Comparison of ENCODE assay signal across 8 mouse cellular contexts in genomic region chr1:69685890-69686490, GRCm38 (mm10). TPM values are rescaled to one million over a fixed set of nuclear protein-coding genes. Genes with fewer than 3 reads are reported as not detected.
DNase-seq lines count a peak whose midpoint lies in the region; ATAC-seq and TF ChIP-seq lines count a peak whose summit lies in the region.

No protein-coding gene starts in this region.

- TF ChIP-seq CTCF in thymus, adult 2 months (IDR thresholded peaks at IDR 0.05; ENCODE audit: borderline replicate concordance, control insufficient read depth, extremely low read depth, insufficient read depth, low read length, poor library complexity) = no peak
- no peak for TF ChIP-seq CTCF in kidney, postnatal 0 days (IDR thresholded peaks at IDR 0.05; ENCODE audit: low read depth)

- no peak for ATAC-seq in kidney, postnatal 0 days (replicated peaks; ENCODE audit: low FRiP score, low read depth)
- no peak for ATAC-seq in neural tube, embryonic 15.5 days (ENCODE audit: low FRiP score)

- intact Hi-C loops in left cerebral cortex, postnatal 10 days (cut with DNase I) = loop anchor here (5.0 kb wide), 2 partner anchors 354 to 444 kb away; no protein-coding TSS in a partner anchor

- no peaks in the 10 kb centered on the region for H3K36me3 ChIP-seq in thymus, adult 2 months (ENCODE audit: control insufficient read depth, insufficient read depth, low read length)
- H3K36me3 ChIP-seq in kidney, postnatal 0 days (ENCODE audit: insufficient read depth, low read length) = no peaks in the 10 kb centered on the region
- no peaks in the 10 kb centered on the region for H3K36me3 ChIP-seq in neural tube, embryonic 15.5 days

- TF ChIP-seq POLR2A in thymus, adult 2 months (IDR thresholded peaks at IDR 0.05; ENCODE audit: control insufficient read depth, extremely low read depth, insufficient read depth, low read length, poor library complexity) = no peak

- under 1% methylated on average over 15 of the region's 15 CpGs for WGBS in thymus, adult 2 months
- WGBS in kidney, postnatal 0 days = under 1% methylated on average over 12 of the region's 15 CpGs
- under 1% methylated on average over 13 of the region's 15 CpGs for WGBS in neural tube, embryonic 15.5 days

- H3K4me3 ChIP-seq in thymus, adult 2 months (ENCODE audit: control insufficient read depth, insufficient read depth, low read length) = peak overlapping the region; percentile 47
- H3K4me3 ChIP-seq in kidney, postnatal 0 days (replicated peaks; ENCODE audit: low read depth, low read length) = peak overlapping the region; percentile 66
- H3K4me3 ChIP-seq in neural tube, embryonic 15.5 days (replicated peaks) = peak overlapping the region; percentile 83

- no peaks in the 10 kb centered on the region for H3K27me3 ChIP-seq in thymus, adult 2 months (ENCODE audit: control insufficient read depth, insufficient read depth, low read length)
- no peaks in the 10 kb centered on the region for H3K27me3 ChIP-seq in kidney, postnatal 0 days (ENCODE audit: insufficient read depth, low read length)
- H3K27me3 ChIP-seq in neural tube, embryonic 15.5 days (replicated peaks) = no peaks in the 10 kb centered on the region

- H3K9ac ChIP-seq in kidney, postnatal 0 days (ENCODE audit: low read depth, low read length) = peak overlapping the region; percentile 47; the same call in 1 of the 2 replicates
- H3K9ac ChIP-seq in neural tube, embryonic 15.5 days (replicated peaks) = peak overlapping the region; percentile 67

- peak; percentile 11 for DNase-seq in adrenal gland, postnatal 14 days
- DNase-seq in adrenal gland, adult 18-20 months (ENCODE audit: low spot score in 2 of 2) = no peak
- no peak for DNase-seq in thymus, adult 2 months
- no peak for DNase-seq in thymus, postnatal 10 days (ENCODE audit: low spot score in 2 of 2)
- peak; percentile 38 for DNase-seq in kidney, postnatal 0 days (ENCODE audit: low spot score)
- no peak for DNase-seq in left cerebral cortex, postnatal 10 days (ENCODE audit: extremely low spot score in 1 of 2, low spot score in 2 of 2)
- DNase-seq in layer of hippocampus, adult 8-10 months (ENCODE audit: low spot score in 2 of 2) = no peak

- H3K4me1 ChIP-seq in thymus, adult 2 months (replicated peaks; ENCODE audit: control insufficient read depth, insufficient read depth, low read length) = 0 out of 2 replicates have a peak, but pooled peaks cover 2% of the 10 kb centered on the region
- H3K4me1 ChIP-seq in kidney, postnatal 0 days (replicated peaks; ENCODE audit: insufficient read depth, low read length) = 0 out of 2 replicates have a peak, but pooled peaks cover 2% of the 10 kb centered on the region
- H3K4me1 ChIP-seq in neural tube, embryonic 15.5 days = peaks cover 32% of the 10 kb centered on the region

- H3K27ac ChIP-seq in thymus, adult 2 months (ENCODE audit: control insufficient read depth, insufficient read depth, low read length) = peak overlapping the region; percentile 84; the same call in 1 of the 2 replicates
- peak overlapping the region; percentile 60 for H3K27ac ChIP-seq in kidney, postnatal 0 days
- peak overlapping the region; percentile 87; the same call in 1 of the 2 replicates for H3K27ac ChIP-seq in neural tube, embryonic 15.5 days (replicated peaks)

- H3K4me2 ChIP-seq in kidney, postnatal 0 days (ENCODE audit: low read length) = peak overlapping the region; percentile 63
- peak overlapping the region; percentile 80 for H3K4me2 ChIP-seq in neural tube, embryonic 15.5 days

- H3K9me3 ChIP-seq in kidney, postnatal 0 days (replicated peaks; ENCODE audit: low read length) = no peaks in the 10 kb centered on the region
- no peaks in the 10 kb centered on the region for H3K9me3 ChIP-seq in neural tube, embryonic 15.5 days (replicated peaks)

RNA-seq across cellular contexts. Expression of gene Ikzf2, which starts 1.1 kb away (rescaled TPM):
- total RNA-seq in adrenal gland, postnatal 14 days (2021) = 9.2 and 12.2 TPM in 2 replicates
- total RNA-seq in adrenal gland, adult 18-20 months (2021) = 1 to 10 TPM; 5.8 to 6.5 TPM
- polyA plus RNA-seq in thymus, adult 2 months (2012; rRNA removed) = 13.6 and 17.8 TPM in 2 replicates
- polyA plus RNA-seq in kidney, postnatal 0 days (2015; fragmentation: Nextera tagmentation; extraction: Ambion mirVana) = 1.7 and 2.7 TPM in 2 replicates
- 3.7 and 5.3 TPM in 2 replicates for polyA plus RNA-seq in neural tube, embryonic 15.5 days (2015; fragmentation: Nextera tagmentation; extraction: Ambion mirVana)
- 1 to 10 TPM; 5.7 to 6.0 TPM for total RNA-seq in left cerebral cortex, postnatal 10 days (2021)
- total RNA-seq in layer of hippocampus, adult 8-10 months (2022) = 10 to 100 TPM in 2 of 4 experiments, 1 to 10 TPM in 2; 6.6 to 16.7 (median 11.8) TPM

Comparison
In these comparisons a context has a peak if more than half of its experiments do, and no peak if none do; other contexts are left out.
1. DNase-seq: peak in adrenal gland, postnatal 14 days (single experiment) and kidney, postnatal 0 days (single experiment); none in adrenal gland, adult 18-20 months (0 of 2), thymus, adult 2 months (single experiment), thymus, postnatal 10 days (0 of 2), left cerebral cortex, postnatal 10 days (0 of 2) and layer of hippocampus, adult 8-10 months (0 of 2).
2. Peak in every context shown above with its lines, with median percentiles within 50 percentile points of each other: H3K27ac ChIP-seq and H3K4me3 ChIP-seq.